Mouse (Mus musculus): ENCODE results near the gene Rora.

Gene Rora

DNA sequence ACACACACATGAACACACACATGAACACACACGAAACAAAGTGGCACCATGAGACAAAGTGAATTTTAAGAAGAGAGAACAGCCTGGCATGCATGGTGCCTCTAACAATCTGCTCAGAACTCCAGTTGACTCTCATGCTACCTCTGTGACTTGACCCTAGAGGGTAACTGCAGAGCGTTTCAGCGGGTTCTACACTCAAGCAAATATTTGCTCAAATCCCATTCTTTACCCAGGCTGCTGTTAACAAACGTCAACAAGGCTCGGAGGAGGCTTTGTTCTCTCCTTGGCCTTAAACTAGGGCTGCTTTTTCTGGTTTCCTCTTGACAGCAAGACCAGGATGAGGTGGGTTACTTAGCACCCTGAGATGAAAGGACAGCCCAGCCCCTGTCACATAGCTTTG is 305.3 kb downstream of the Rora start:
- no peak for DNase-seq

DNA sequence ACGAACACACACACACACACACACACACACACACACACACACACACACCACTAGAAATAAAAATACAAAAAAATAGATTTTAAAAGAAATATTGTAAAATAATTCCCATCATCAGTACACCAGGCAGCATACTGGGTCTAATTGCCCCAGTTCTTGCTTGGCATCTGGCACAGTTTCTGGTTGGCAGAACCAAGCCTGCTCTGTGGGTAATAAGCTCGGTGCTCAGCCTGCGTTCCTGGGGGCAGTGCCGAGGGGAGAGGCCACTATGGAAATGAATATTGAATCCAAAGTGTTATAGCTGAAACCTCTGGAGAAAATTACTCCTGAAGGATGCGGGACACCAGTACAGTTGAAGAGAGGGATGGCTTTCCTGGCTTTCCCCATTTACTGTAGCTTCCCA is 310.3 kb downstream of the Rora start:
- DNase-seq: no peak

DNA sequence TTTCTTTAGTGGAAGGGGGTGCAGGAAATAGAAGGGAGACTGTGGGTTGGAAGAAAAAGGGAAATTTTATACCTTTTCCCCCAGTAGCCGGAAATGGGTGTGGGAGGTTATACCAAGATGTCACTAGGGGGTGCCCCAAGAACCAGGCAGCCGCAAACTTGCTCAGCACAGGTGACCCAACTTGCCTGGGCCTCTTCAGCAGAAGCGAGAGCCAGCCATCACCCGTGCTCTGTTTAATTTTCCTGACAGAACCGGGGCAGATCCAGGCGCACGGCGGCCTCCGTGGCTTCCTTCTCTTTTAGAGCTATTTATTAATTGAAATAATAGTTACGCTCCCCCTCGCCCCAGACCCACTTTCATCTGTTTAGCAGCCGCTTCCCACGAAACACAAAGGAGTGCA is 313.0 kb downstream of the Rora start:
- DNase-seq: peak in 1 of 2 experiments; percentile 25

DNA sequence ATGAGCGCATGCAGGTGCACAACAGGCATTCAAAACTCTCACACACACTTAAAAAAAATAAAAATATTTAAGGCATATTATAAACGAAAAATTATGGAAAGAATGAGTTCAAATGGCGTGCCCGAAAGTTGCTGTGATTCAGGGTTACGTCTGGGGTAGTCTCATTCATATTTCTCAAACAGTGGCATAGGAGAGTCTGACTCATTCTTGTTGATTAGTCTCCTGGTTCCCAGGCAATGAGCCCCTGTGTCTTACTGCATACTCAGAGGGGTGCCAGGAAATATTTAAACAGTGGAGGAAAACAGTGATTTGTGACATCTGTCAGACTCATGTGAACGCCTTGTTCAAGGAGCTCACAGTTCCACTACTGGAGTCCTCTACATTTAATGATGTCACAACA is 316.5 kb downstream of the Rora start:
- DNase-seq: no peak

DNA sequence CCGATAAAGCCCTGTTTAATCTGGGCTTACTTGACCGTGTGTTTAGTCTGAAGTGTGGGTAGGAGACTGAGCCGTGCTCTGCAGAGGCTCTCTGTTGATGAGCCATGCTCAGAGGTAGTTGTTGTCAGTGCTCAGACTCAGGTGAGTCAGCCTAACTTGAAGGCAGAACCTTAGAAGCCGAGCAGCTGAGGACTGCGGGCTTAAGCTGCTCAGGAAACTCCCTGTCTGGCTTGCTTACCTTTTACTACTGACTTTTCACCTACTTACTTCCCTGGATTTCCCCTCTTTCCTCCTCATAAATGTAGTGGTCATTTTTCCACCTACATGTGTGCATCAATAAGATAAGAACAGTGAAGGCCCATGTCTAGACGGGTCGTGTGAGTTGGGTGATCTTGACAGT is 318.7 kb downstream of the Rora start:
- no peak for DNase-seq

DNA sequence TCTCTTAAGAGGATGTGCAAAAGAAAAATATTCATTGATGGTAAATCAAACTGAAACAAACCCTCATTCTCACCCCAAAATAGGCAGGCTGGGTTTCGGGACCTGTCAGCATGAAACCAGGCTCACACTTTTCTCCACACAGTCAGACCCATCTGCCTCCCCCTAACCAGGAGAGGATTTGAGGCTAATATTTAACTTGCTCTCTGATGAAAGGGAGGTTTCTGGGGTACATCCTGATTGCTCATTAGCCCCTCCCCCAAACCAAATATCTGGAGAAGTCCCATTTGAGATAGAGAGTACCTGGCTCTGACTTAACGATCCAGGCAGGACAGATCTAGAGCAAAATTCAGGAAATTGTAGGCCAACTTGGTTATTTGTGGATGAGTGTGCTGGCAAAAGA is 320.9 kb downstream of the Rora start:
- no peak for DNase-seq

DNA sequence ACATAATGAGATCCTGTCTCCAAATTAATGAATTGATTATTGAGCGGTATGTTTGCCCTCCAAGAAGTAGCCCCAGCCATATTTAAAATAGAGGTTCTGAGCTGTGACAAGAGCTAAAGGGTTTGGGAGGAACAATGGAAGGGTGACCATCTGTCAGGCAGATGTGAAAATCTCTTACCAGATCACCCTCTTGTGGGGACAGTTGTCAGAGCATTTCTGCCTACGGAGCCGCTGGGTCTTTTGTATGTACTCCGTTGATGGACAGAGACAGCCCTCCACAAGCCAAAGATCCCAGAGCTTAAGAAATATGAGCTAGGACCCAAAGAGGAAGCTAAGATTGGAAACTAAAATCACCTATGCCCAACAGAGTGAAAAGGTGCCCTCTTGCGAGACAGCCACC is 322.6 kb downstream of the Rora start:
- no peak for DNase-seq

DNA sequence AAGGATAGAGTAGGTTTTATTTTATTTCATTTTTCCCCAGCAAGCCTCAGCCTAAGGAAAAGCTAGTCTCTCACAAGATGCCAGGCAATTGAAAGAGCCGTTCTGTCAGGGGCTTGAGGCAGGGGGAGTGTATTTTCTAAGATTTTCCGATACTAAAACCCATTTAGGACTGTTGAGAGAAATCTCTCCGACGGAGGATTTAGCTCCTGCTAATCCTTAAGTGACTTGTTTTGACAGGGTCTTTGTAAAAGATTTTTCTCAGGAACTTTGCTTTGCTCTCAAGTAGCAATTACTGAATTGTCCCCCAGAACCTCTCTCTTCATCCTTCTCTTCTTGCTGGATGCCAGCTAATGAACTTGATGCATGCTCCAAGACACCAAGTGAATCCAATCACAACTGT is 323.3 kb downstream of the Rora start:
- DNase-seq: no peak

DNA sequence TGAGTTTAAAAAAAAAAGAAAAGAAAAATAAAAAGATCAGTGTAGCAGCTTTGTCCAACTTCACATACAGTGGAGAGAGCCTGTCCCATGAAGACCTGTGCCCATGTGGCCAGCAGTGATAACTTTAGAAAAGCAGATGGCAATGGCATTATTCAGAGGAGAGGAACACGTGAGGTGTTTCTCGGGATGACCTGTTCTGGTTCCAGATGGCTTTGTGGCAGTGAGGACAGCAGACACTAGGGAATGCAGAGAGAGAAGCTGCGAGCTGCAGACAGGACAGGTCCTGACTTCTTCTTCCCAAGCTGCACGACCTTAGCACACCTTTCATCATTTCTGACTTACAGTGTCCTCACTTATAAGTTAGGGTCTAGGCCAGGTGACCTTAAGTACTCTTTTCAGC is 325.1 kb downstream of the Rora start:
- DNase-seq: no peak

DNA sequence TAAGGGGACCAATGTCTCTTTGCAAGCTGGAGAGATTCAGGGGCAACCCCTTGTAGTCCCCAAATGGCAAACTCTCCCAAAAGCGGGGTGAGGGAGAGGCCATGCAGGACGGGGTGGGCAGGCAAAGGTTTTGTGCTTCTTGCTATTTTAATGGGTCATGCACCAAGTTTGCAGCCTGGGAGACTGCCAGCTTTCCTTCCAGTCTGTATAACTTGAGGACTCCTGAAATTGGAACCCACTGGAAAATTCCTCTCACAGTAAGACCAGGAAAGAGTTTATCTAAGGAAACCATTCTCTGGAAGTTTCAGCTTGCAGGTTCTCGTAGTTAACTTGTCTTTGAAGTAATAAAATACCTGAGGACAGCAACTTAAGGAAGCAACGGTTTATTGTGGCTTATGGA is 326.5 kb downstream of the Rora start:
- DNase-seq: no peak

DNA sequence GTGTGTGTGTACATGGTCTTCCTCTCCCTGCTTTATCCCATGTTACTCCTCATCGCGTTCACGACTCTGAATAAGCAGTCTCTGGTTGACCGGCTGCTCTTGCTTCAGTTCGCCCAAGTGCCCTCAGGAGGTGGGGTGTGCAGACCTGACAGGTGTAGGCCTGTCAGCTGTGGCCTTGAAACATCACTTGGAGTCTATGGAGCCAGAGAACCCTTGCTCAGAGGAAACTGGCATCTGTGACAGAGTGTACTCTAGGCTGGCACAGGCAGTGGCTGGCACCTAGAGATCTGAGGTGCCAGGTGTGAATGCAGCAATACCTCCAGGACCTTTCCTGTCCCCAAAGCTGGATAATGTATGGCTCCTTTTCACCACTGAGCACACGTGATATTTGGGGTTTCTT is 331.5 kb downstream of the Rora start:
- DNase-seq: no peak

DNA sequence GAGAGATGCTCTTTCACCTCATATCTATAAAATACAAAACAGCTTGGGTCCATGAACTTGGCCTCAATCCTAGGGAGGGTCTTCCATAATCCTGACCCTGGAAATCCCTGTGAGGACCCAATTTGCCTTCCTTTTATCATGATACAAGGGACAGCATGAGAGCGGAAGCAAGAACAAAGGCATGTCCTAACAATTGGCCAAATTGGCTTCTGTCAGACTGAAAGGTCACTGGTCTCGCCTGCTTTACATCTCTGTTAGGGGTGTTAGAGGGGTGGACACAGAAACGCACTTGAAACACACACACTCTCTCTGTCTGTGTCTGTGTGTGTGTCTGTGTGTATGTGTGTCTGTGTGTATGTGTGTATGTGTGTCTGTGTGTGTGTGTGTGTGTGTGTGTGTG is 332.2 kb downstream of the Rora start:
- DNase-seq: no peak

DNA sequence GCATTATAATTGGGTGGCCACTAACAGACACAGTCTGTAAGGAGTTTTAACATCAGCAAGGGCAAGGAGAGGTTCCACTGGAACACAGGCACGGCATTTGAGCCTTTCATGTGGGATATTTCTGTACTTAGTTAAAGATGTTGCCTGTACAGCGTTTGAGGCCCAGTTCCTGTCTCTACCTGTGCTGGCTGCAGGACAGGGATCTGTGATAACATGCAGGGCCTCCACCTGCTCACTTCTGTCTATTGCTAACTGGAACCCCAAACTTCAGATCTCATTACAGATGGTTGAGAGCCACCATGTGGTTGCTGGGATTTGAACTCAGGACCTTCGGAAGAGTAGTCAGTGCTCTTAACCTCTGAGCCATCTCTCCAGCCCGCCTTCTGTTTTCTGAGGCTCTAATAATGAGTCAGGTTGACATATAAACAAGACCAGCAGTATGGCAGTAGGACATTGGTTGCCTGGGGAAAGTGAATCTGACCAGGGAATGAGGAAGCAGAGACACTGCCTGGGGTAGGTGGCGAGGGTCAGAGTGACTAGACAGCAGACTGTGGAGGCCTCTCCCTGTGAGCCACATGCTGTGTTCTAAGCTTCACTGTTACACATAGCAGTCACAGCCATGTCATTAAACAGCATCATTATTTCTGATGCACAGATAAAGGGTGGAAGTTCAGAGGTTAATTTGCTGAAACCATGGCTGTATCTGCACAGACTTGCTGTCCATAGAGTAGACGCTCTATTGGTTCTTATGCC is 333.9 kb downstream of the Rora start:
- DNase-seq: no peak

DNA sequence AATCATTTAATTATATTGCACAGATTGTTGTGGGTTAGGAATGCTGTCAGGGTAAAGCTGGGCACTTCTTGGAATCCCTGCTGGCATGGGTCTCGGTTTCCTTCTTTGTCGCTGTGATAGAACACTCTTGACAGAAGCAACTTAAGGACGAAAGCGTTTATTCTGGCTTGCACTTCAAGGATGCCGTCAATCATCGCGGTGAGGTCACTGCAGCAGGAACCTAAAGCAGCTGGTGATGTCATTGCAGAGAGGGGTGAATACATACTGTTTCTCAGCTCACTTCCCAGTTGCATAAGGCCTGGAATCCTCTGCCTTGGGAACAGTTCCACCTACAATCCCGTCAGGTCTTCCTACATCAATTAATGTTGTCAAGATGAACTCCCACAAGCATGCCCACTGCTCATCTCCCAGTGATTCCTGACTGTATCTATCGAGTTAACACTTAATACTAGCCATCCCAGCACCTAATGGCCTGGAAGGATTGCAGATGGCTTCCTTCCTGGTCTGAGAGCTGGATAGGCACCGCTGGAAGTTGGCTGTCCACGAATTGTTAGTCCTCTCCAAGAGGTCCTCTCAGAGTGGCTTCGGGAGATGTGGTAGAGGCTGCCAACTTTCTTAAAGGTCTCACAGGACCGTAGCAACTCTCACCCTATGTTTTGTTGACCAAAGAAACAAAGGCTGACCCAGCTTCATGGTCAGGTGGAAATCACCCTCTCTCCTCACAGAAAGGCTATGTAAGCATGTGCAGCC is 334.8 kb downstream of the Rora start:
- no peak for DNase-seq

DNA sequence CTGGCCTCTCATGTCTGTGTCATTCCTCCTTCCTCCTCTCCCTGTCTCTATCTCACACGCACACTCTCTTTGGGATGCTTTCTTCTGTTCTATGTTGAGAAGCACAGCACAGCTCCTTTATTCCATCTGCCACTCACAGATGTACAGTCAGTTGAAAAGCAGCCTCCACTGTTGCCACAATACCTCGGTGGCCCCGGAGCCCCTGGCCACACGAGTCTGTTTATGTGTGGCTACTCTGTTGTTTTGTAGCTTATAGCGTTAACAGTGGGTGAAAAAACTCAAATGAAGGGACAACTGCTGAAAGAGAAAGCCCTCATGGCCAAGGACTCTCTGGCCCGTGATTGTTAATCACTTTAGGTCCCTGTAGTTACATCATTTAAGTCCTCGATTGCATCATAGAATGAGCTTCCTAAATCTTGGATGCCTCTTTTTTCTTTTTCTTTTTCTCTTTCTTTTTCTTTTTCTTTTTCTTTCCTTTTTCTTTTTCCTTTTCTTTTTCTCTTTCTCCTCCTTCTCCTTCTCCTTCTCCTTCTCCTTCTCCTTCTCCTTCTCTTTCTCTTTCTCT is 336.4 kb downstream of the Rora start:
- no peak for DNase-seq

DNA sequence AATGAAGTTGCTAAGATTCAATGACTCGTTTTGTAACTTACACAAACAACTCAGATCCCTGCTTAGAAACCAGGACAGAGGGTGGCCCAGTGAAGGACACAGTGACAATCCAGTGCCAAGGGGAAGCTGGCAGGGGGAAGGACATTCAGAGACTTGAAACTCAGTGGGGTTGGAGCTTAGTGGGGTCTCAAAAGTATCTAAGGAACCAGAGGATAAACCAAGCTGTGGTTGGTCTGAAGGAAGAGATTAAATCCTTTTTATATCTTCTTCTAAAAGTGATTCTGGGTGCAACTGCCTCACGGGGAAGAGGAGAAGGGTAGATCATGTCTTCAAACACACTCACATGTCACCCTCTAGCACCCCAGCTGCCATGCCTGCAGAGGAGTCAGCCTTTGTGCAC is 340.3 kb downstream of the Rora start:
- DNase-seq: no peak

DNA sequence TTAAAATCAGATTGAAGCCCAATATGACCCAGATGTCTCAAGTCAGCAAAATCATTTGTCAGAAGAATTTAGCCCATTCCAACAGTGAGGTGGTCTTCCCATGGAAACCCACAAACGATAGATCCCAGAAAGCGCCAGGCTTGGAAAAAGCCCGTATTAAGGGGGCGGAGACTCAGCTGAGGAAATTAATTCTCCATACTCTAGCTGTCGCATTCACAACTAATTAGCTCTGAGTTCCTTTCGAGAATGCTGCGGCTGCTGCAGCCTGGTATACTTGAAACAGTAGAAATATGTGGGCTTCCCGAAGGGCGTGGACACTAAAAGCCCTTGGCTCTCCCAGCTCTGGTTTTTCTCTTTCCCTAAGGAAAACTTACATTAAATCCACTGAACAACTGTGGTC is 345.4 kb downstream of the Rora start:
- DNase-seq: no peak

DNA sequence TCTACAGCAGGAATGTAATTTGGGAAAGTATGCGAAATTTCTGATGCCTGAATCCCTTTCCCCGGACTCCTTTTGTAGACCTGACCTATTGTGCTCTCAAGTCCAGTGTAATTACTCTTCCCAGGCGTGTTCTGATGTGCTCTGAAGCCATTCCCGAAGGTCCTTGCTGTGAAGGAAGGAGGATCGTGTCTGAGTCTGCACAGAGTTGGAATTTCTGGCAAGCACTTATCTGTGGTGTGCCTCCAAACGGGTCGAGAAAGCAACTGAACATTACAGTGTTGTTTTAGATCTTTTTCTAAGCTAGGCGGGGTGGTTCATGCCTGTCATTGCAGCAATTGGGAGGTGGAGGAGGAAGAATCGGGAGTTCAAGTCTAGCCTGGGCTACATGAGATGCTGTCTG is 350.9 kb downstream of the Rora start:
- DNase-seq: no peak

DNA sequence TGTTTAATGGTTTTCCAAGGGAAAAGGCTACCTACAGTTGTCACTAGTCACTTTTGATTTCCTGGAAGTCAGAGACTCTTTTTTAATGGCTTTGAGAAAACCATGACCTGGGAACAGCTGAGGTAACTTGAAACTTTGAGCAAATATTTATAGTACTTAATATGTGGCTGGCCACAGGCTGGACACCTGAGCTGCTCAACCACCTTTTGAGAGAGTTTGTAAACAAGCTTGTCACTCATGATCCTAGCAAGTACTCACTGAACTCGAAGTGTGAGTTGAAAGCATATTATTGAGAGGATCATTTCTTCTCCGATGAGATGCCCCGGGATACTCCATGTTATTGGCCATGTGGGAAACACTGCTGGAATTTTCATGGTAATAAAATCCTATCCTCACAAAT is 353.1 kb downstream of the Rora start:
- no peak for DNase-seq

DNA sequence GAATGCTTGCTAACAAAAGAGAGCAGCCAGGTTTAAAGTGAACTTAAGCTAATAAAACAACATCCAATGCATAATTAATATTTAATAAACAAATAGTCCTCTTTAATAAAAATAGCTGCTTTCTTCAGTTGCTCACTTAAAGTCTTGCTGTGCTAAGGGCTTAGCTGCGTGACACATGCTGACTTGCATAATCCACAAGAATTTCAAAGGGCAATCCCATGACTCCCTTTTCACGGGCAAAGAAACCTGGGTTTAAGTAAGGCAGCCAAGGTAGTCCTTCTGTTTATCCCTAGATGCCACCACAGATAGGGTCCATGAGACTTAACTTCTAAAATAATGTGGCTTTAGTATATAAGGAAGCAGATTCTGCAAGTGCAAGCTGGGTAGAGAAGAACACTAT is 355.1 kb downstream of the Rora start:
- peak; percentile 29 to 36 for DNase-seq

DNA sequence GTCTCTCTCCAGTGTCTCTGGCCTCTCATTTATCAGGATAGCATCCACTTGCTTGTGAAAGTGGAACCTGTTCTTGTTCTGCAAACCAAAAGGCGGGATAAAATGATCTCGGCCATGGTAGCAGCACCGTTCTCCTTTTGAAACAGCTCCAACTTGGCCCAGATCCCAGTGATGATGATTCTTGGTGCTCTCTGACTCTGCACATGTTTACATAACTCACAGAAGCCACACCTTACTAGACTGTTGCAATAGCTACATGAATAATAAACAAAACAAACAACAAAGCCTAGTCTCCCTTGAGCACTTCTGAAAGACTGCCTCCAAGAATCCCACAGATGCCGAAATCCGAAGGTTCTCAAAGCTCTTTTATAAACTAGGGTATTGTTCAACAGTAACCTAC is 357.3 kb downstream of the Rora start:
- DNase-seq: peak; percentile 39 to 41

DNA sequence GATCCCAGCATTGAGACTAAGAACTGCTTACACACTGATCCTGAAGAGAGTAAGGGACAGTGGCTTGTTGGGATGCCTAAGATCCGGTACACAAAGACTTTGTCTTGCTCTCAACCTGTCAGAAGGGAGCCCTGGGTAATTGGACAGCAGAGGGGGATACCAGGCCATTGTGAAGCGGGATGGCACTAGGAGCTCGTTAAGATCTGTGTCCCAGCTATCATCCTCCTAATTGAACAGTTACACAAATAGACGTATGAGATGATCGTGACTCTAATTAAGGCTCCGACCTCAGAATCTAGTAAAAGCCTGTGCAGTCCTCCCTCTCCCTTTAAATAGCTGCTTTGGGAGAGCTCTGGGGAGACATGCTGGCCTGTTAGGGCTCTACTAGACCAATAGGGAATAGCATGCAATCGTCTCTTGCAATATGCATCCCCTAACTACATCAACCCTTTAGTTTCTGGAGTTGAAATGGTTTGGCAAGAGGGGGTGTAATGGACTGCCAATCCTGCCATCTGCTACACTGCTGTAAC is 359.7 kb downstream of the Rora start:
- DNase-seq: no peak

DNA sequence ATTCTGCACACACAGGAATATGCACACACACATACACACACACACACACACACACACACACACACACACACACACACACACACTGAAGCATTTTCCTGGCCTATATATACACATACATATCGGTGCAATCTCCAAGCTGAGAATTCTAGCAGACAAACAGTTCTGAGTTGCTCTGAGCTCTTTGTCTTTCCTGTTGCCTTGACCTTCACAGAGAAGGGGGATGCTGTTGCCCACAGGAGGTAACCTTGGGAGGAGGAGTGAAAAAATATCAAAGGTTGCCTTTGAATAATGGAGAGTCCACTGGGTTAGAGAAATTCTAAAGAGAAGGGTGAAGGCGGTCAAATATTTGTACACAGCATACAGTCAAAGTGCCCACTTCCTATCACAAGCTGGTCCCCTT is 360.6 kb downstream of the Rora start:
- no peak for DNase-seq

DNA sequence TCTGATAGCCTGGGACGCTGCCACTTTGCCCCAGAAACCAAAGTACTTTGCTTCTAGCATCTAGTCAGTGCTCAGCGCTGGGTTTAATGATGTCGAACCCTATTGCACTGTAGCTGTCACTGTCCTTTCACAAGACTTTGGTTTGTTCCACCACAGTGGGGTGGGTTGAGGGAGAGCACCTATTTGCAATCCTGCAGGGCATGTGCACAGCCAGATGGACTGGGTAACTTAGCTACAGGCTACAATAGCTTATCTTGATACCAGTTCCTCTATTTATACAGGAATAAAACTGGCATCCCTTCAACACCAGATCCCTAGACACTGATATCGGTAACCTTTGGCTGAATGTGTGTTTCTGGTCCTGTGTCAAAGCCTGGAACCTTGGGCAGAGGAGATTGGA is 366.8 kb downstream of the Rora start:
- no peak for DNase-seq

All from kidney, adult 8-10 months (tissue).